16 mouse cellular contexts compared by ENCODE assay signal in genomic region chr1:175105426-175105825, GRCm38 (mm10).
"Had no signal": no experiment of that assay in that cellular context is flagged by ENCODE, and none has a peak within 500 bp of the region (broad histone marks: within the 10 kb centered on the region; RNA-seq: fewer than 3 reads in every experiment).

No protein-coding gene starts in this region.

- H3K36me3 ChIP-seq: lung, embryonic 15.5 days; midbrain, embryonic 13.5 days; midbrain, embryonic 15.5 days; neural tube, embryonic 12.5 days; stomach, embryonic 15.5 days had no signal

- H3K4me1 ChIP-seq: lung, embryonic 15.5 days; megakaryocyte, embryonic 14.5 days; midbrain, embryonic 15.5 days; neural tube, embryonic 12.5 days; stomach, embryonic 15.5 days had no signal

- H3K9me3 ChIP-seq: lung, embryonic 15.5 days; midbrain, embryonic 13.5 days; midbrain, embryonic 15.5 days; neural tube, embryonic 12.5 days; stomach, embryonic 15.5 days had no signal

- H3K4me3 ChIP-seq: lung, embryonic 15.5 days; megakaryocyte, embryonic 14.5 days; midbrain, embryonic 13.5 days; midbrain, embryonic 15.5 days; neural tube, embryonic 12.5 days; stomach, embryonic 15.5 days had no signal

- ATAC-seq: lung, postnatal 0 days; midbrain, embryonic 13.5 days; midbrain, embryonic 15.5 days had no signal

- DNase-seq: lung, adult 2 months; lung, postnatal 14 days; lung, postnatal 36 days; right cerebral cortex, postnatal 14 days; thymus, adult 2 months; thymus, postnatal 25 days had no signal

- H3K4me2 ChIP-seq: lung, embryonic 15.5 days; midbrain, embryonic 11.5 days; midbrain, embryonic 13.5 days; midbrain, embryonic 15.5 days; neural tube, embryonic 12.5 days; stomach, embryonic 15.5 days had no signal

- H3K27ac ChIP-seq: lung, embryonic 15.5 days; macrophage; midbrain, embryonic 13.5 days; midbrain, embryonic 15.5 days; neural tube, embryonic 12.5 days; stomach, embryonic 15.5 days; stomach, postnatal 0 days had no signal

- H3K27me3 ChIP-seq: lung, embryonic 15.5 days; megakaryocyte, embryonic 14.5 days; midbrain, embryonic 13.5 days; midbrain, embryonic 15.5 days; neural tube, embryonic 12.5 days; stomach, embryonic 15.5 days had no signal

- H3K9ac ChIP-seq: lung, embryonic 15.5 days; midbrain, embryonic 13.5 days; midbrain, embryonic 15.5 days; neural tube, embryonic 12.5 days; stomach, embryonic 15.5 days had no signal
